Mouse (Mus musculus) ES-E14 (cell line): ENCODE data around the gene Cenps. TPM values are rescaled to one million over a fixed set of nuclear protein-coding genes. Genes with fewer than 3 reads are reported as not detected.

Experiments
- DNase-seq: peaks from one replicate; pipeline ENCODE4 v3.0.0-alpha.2; 2013; ENCODE audit warnings: low read depth, low spot score
- H3K27ac ChIP-seq: 2 replicates; pipeline ENCODE4 v1.5.1; 2012; ENCODE audit warnings: low read depth, mild to moderate bottlenecking, low read length, moderate library complexity, mixed read lengths; ENCODE audit not compliant: poor library complexity, insufficient read depth, severe bottlenecking
- H3K36me3 ChIP-seq: 2 replicates; pipeline ENCODE4 v1.6.1; 2012; ENCODE audit warnings: mild to moderate bottlenecking, low read length, moderate library complexity, mixed read lengths; ENCODE audit not compliant: control insufficient read depth, poor library complexity, insufficient read depth, severe bottlenecking
- H3K4me1 ChIP-seq, 2 experiments: fragments of 150-350 bp in 1 of 2; sonication (generic) in 1 of 2; 2 replicates each; pipeline ENCODE4 v1.6.1; 2012; ENCODE audit warnings: low read length in 2 of 2, mild to moderate bottlenecking in 1 of 2, mixed read lengths in 1 of 2; ENCODE audit not compliant: control insufficient read depth in 2 of 2, insufficient read depth in 2 of 2, poor library complexity in 1 of 2
- H3K4me3 ChIP-seq, 2 experiments: fragments of 150-350 bp in 1 of 2; sonication (generic) in 1 of 2; 2 replicates each; pipeline ENCODE4 v1.5.1; 2012; ENCODE audit warnings: low read length in 2 of 2, low read depth in 1 of 2, mild to moderate bottlenecking in 1 of 2, mixed read lengths in 1 of 2; ENCODE audit not compliant: insufficient read depth in 1 of 2, poor library complexity in 1 of 2, severe bottlenecking in 1 of 2
- H3K9ac ChIP-seq: 2 replicates; pipeline ENCODE4 v1.6.1; 2012; ENCODE audit warnings: low read depth, mild to moderate bottlenecking, low read length, mixed read lengths; ENCODE audit not compliant: poor library complexity, insufficient read depth, severe bottlenecking
- H3K9me3 ChIP-seq: fragments of 150-350 bp; sonication (generic); 2 replicates; pipeline ENCODE4 v1.6.1; 2012; ENCODE audit warnings: low read depth, mild to moderate bottlenecking, low read length; ENCODE audit not compliant: control insufficient read depth, insufficient read depth
- CHD2 ChIP-seq: IDR thresholded peaks from 2 replicates; pipeline ENCODE4 v1.6.1; 2014; ENCODE audit warnings: mild to moderate bottlenecking, low read depth, low read length, inconsistent platforms
- HCFC1 ChIP-seq: IDR thresholded peaks from 2 replicates; pipeline ENCODE4 v1.6.1; 2012; ENCODE audit warnings: low read length, inconsistent platforms, borderline replicate concordance; ENCODE audit not compliant: insufficient read depth
- MAFK ChIP-seq: IDR thresholded peaks from 2 replicates; pipeline ENCODE4 v1.6.1; 2014; ENCODE audit warnings: mild to moderate bottlenecking, low read depth, low read length, inconsistent platforms; ENCODE audit not compliant: insufficient read depth
- ZC3H11A ChIP-seq: IDR thresholded peaks from 2 replicates; pipeline ENCODE4 v1.6.1; 2012; ENCODE audit warnings: low read depth, mild to moderate bottlenecking, inconsistent platforms, low read length, borderline replicate concordance
- ZNF384 ChIP-seq: IDR thresholded peaks from 2 replicates; pipeline ENCODE4 v1.6.1; 2012; ENCODE audit warnings: low read depth, low read length, inconsistent platforms
- in situ Hi-C, 2 experiments: fragments of 600-800 bp; cut with MboI; formaldehyde crosslinking; loops; one replicate each; pipeline ENCODE4 v1.15.1; 2025; ENCODE audit warnings: low sequenced_read_pairs in 2 of 2, inconsistent platforms in 1 of 2; ENCODE audit not compliant: unreplicated experiment in 2 of 2
- total RNA-seq: library from RNA; depleted of rRNA; stranded (reverse); fragments of 300-350 nt; gene quantifications from 2 replicates; pipeline ENCODE4 v1.2.3, GENCODE M21; 2012

Cenps gene
- total RNA-seq, 1 experiment, result 15.2 TPM

DNA sequence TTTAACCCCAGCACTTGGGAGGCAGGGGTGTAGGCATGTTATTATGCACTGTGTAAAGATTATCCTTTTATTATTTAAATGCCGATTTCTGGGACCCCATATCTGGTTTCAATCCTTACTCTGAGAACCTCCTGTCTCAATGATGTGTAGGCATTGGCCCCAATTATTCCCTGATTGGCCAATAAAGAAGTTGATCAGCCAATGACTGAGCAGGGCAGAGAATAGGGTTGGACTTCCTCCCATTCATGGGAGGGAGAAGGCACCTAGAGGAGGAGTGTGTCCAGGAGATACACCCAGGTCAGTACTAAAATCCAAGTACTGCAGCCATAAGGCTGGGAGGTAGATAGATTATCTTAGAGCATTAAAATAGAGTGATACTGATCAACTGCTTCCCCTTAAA lies 25.8 kb upstream of the Cenps start:
- in situ Hi-C loops, result no loop called here
- no peak overlapping the region for H3K9ac ChIP-seq
- peaks cover 33% of the 10 kb centered on the region for H3K36me3 ChIP-seq

DNA sequence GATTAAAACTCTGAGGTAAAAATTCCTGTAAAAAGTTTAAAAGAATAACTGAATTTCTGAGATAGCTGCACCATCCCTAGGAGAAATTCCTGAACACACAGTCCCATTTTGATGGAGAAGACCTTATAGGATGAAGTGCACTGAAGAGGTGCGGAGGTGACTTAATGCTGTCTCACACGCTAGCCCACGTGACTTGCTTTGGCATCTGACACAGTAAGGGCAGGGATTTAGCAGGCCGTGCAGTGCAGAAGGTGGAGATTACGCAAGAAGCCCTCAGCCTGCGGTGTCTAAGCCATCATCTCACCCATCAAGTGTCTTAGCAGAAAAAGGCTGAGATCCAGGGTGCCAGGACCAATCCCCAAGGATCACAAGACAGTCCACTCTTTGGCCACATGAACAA lies 23.7 kb upstream of the Cenps start:
- H3K4me1 ChIP-seq, result peaks cover 12 to 35% of the 10 kb centered on the region in 2 experiments
- H3K36me3 ChIP-seq, result peaks cover 49% of the 10 kb centered on the region

More for the DNA sequence above, 25.8 kb upstream of the Cenps start:
- Histone ChIP-seq H3K9me3 (no peaks in the 10 kb centered on the region), H3K4me3 (no peak overlapping the region), H3K27ac (no peak overlapping the region), H3K4me1 (peaks cover 8 to 30% of the 10 kb centered on the region in 2 experiments)
- no peak for TF ChIP-seq HCFC1
- no peak for TF ChIP-seq CHD2
- TF ChIP-seq ZC3H11A, result no peak
- TF ChIP-seq ZNF384, result no peak
- TF ChIP-seq MAFK, result no peak
- DNase-seq, result no peak

DNA sequence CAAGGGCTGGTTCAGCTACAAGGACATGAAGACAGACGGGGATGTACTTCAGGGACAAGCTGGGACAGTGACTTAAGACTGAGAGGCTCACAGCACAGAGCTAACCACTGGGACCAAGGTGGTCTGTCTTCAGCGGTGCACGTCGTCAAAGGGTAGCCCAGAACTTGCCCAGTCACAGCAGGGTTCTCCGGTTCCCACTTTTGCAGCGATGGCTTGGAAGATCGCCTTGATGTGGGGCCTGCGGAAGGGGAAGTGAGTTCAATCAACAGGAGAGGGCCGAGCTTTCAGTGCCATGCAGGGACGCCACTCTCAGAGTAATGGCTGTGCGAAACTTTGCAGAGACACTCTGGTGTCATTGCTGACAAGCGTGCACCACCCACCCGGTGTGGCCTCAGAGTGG lies 22.5 kb upstream of the Cenps start:
- Histone ChIP-seq H3K36me3 (peaks cover 53% of the 10 kb centered on the region), H3K4me3 (no peak overlapping the region), H3K4me1 (peaks cover 8 to 31% of the 10 kb centered on the region in 2 experiments; a peak in 3 of 4 replicates), H3K27ac (no peak overlapping the region), H3K9ac (no peak overlapping the region), H3K9me3 (no peaks in the 10 kb centered on the region)
- in situ Hi-C loops, result no loop called here
- no peak for TF ChIP-seq CHD2
- TF ChIP-seq ZC3H11A, result no peak
- no peak for TF ChIP-seq ZNF384
- TF ChIP-seq MAFK, result no peak
- TF ChIP-seq HCFC1, result no peak
- no peak for DNase-seq

More for the DNA sequence above, 23.7 kb upstream of the Cenps start:
- Histone ChIP-seq H3K9ac (no peak overlapping the region), H3K4me3 (no peak overlapping the region), H3K9me3 (no peaks in the 10 kb centered on the region), H3K27ac (no peak overlapping the region)
- DNase-seq, result no peak
- TF ChIP-seq ZC3H11A, result no peak
- TF ChIP-seq CHD2, result no peak
- TF ChIP-seq HCFC1, result no peak
- no peak for TF ChIP-seq ZNF384
- no peak for TF ChIP-seq MAFK
- in situ Hi-C loops, result no loop called here

DNA sequence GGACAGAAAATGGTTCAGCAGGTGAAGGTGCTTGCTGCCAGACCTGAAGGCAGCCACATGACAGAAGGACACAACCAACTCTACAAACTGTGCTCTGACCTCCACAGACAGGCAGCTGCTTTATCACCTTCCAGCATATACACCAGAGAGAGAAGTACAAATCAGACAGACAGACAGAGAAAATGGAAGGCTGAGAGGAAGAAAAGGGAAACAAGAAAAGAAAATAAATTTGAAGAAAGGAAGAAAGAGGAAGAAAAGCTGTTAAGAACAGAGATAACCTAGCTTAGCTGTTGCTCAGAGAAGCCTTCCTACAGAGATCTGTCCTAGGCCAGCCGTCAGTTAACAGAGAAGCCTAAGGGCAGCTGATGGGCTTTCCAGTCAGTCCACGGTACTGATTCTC lies 21.8 kb upstream of the Cenps start:
- peaks cover 58% of the 10 kb centered on the region for H3K36me3 ChIP-seq
- no peak overlapping the region for H3K27ac ChIP-seq
- H3K4me3 ChIP-seq, result no peak overlapping the region
- H3K9me3 ChIP-seq, result no peaks in the 10 kb centered on the region
- DNase-seq, result no peak
- no peak overlapping the region for H3K9ac ChIP-seq
- in situ Hi-C loops, result no loop called here
- peaks cover 8 to 31% of the 10 kb centered on the region in 2 experiments; a peak in 3 of 4 replicates for H3K4me1 ChIP-seq
- TF ChIP-seq MAFK (no peak), HCFC1 (no peak), CHD2 (no peak), ZNF384 (no peak), ZC3H11A (no peak)

- peaks cover 6 to 31% of the 10 kb centered on the region in 2 experiments; a peak in 2 of 4 replicates for H3K4me1 ChIP-seq
- TF ChIP-seq HCFC1, result no peak
- TF ChIP-seq ZC3H11A, result no peak
- no peak for TF ChIP-seq CHD2
- TF ChIP-seq MAFK, result no peak
- TF ChIP-seq ZNF384, result no peak
- DNase-seq, result no peak
- in situ Hi-C loops, result no loop called here
- H3K9ac ChIP-seq, result no peak overlapping the region
- peak overlapping the region; percentile 9; the same call in 1 of the 2 replicates for H3K27ac ChIP-seq
- H3K36me3 ChIP-seq, result peaks cover 74% of the 10 kb centered on the region
- no peaks in the 10 kb centered on the region for H3K9me3 ChIP-seq
- no peak overlapping the region for H3K4me3 ChIP-seq
These were observed 20.1 kb upstream of the Cenps start for GRCm38 (mm10) chr4:149157415-149157973.
